Mouse (Mus musculus): ENCODE results near the gene Spata16. TPM values are rescaled to one million over a fixed set of nuclear protein-coding genes. Genes with fewer than 3 reads are reported as not detected.

The Spata16 gene
- polyA plus RNA-seq, 1 experiment from 2014 or later = not detected

DNA sequence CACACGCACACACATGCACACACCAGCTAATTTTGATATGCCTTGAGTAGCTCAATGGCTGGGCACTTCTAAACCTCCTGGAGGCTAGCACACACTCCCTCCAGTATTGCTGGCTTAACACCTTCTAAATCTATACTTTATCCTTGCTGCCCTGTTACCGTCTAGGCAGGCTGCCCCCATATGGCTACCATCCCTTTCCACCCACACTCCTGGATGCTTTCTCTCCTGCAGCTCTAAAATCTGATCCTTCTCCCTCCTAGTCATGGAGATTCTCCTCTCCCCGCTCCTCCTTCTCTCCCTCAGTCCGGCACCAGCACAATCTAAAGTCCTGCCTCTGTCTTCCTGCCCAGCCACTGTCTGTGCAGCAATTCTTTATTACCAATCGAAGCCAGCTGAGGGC, 286.0 kb downstream of the Spata16 start:
- no peaks in the 10 kb centered on the region for H3K4me1 ChIP-seq (replicated peaks; ENCODE audit: control insufficient read depth, insufficient read depth, low read length)
- no peaks in the 10 kb centered on the region for H3K36me3 ChIP-seq (ENCODE audit: control insufficient read depth, insufficient read depth, low read length)
- H3K4me2 ChIP-seq (ENCODE audit: low read depth, low read length, severe bottlenecking) = no peak overlapping the region
- WGBS = 98% methylated on average over 5 of the region's 5 CpGs
- DNase-seq (ENCODE audit: low spot score) (no peak), ATAC-seq (replicated peaks; ENCODE audit: low FRiP score) (no peak)
- no peaks in the 10 kb centered on the region for H3K27me3 ChIP-seq (ENCODE audit: control insufficient read depth, insufficient read depth, low read length)
- no peak overlapping the region for H3K9ac ChIP-seq (ENCODE audit: low read length)
- H3K9me3 ChIP-seq (ENCODE audit: control insufficient read depth, low read length) = no peaks in the 10 kb centered on the region
- no peak overlapping the region for H3K4me3 ChIP-seq (ENCODE audit: low read depth, low read length)
- H3K27ac ChIP-seq (ENCODE audit: low read depth, low read length) = no peak overlapping the region

GRCm38 (mm10) chr3:26924212-26924611, 286.8 kb downstream of the Spata16 start:
- 92% methylated on average over 3 of the region's 3 CpGs for WGBS
- Histone ChIP-seq H3K4me2 (ENCODE audit: low read depth, low read length, severe bottlenecking) (no peak overlapping the region), H3K27me3 (ENCODE audit: control insufficient read depth, insufficient read depth, low read length) (no peaks in the 10 kb centered on the region), H3K9ac (ENCODE audit: low read length) (no peak overlapping the region), H3K36me3 (ENCODE audit: control insufficient read depth, insufficient read depth, low read length) (no peaks in the 10 kb centered on the region), H3K27ac (ENCODE audit: low read depth, low read length) (no peak overlapping the region), H3K4me3 (ENCODE audit: low read depth, low read length) (no peak overlapping the region), H3K9me3 (ENCODE audit: control insufficient read depth, low read length) (no peaks in the 10 kb centered on the region), H3K4me1 (replicated peaks; ENCODE audit: control insufficient read depth, insufficient read depth, low read length) (no peaks in the 10 kb centered on the region)
- DNase-seq (ENCODE audit: low spot score) (no peak), ATAC-seq (replicated peaks; ENCODE audit: low FRiP score) (no peak)

DNA sequence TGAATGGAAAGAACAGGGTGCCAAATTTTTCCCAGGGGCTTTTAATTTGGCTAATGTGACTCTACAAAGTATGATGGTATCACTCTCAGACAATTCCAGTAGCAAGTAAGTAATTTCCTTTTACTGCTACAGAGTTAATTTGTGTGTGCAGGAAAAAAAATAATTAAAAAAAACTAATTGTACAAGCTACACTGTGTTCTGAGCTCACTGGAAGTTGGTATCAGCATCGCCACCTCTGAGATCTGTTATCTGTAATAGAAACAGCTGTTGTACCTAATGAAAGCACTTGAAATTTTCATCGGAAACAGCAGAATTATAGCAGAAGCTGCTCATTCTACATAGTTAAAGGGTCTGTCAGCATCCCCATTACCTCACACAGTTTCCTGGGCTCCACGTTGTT, 295.7 kb downstream of the Spata16 start:
- no peaks in the 10 kb centered on the region for H3K36me3 ChIP-seq (ENCODE audit: control insufficient read depth, insufficient read depth, low read length)
- H3K27me3 ChIP-seq (ENCODE audit: control insufficient read depth, insufficient read depth, low read length) = no peaks in the 10 kb centered on the region
- H3K9me3 ChIP-seq (ENCODE audit: control insufficient read depth, low read length) = no peaks in the 10 kb centered on the region
- no peak overlapping the region for H3K27ac ChIP-seq (ENCODE audit: low read depth, low read length)
- 92% methylated on average over 3 of the region's 3 CpGs for WGBS
- H3K9ac ChIP-seq (ENCODE audit: low read length) = no peak overlapping the region
- ATAC-seq (replicated peaks; ENCODE audit: low FRiP score) = no peak
- no peak overlapping the region for H3K4me3 ChIP-seq (ENCODE audit: low read depth, low read length)
- H3K4me2 ChIP-seq (ENCODE audit: low read depth, low read length, severe bottlenecking) = no peak overlapping the region
- no peak for DNase-seq (ENCODE audit: low spot score)
- H3K4me1 ChIP-seq (replicated peaks; ENCODE audit: control insufficient read depth, insufficient read depth, low read length) = no peaks in the 10 kb centered on the region

GRCm38 (mm10) chr3:26936897-26937590, 299.6 kb downstream of the Spata16 start:
- no peaks in the 10 kb centered on the region for H3K4me1 ChIP-seq (replicated peaks; ENCODE audit: control insufficient read depth, insufficient read depth, low read length)
- no peaks in the 10 kb centered on the region for H3K36me3 ChIP-seq (ENCODE audit: control insufficient read depth, insufficient read depth, low read length)
- ATAC-seq (replicated peaks; ENCODE audit: low FRiP score) = no peak
- 74% methylated on average over 22 of the region's 22 CpGs for WGBS
- H3K9me3 ChIP-seq (ENCODE audit: control insufficient read depth, low read length) = no peaks in the 10 kb centered on the region
- H3K4me3 ChIP-seq (ENCODE audit: low read depth, low read length) = no peak overlapping the region
- H3K4me2 ChIP-seq (ENCODE audit: low read depth, low read length, severe bottlenecking) = no peak overlapping the region
- H3K9ac ChIP-seq (ENCODE audit: low read length) = no peak overlapping the region
- no peak overlapping the region for H3K27ac ChIP-seq (ENCODE audit: low read depth, low read length)
- H3K27me3 ChIP-seq (ENCODE audit: control insufficient read depth, insufficient read depth, low read length) = no peaks in the 10 kb centered on the region
- no peak for DNase-seq (ENCODE audit: low spot score)

DNA sequence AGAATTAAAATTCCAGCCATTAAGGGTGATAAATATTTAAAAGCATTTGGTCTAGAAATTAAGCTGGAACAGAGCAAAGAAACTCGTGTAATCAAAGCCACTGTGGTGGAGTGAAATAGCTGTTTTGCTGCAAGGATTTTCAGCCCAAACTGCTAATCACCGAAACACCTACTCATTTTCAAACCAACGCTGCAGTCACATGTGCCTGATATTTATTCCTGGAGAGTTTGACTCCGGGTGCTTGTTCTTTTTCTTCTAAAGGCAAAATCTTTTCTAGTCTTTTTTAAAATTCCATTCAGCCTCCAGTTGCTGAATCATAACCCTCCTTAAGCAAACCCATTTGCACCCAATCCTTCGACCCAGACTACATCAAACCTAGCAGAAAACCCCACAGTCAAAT, 329.4 kb downstream of the Spata16 start:
- H3K4me2 ChIP-seq (ENCODE audit: low read depth, low read length, severe bottlenecking) = no peak overlapping the region
- H3K4me1 ChIP-seq (replicated peaks; ENCODE audit: control insufficient read depth, insufficient read depth, low read length) = no peaks in the 10 kb centered on the region
- no peak overlapping the region for H3K9ac ChIP-seq (ENCODE audit: low read length)
- no peaks in the 10 kb centered on the region for H3K9me3 ChIP-seq (ENCODE audit: control insufficient read depth, low read length)
- WGBS = 89% methylated on average over 5 of the region's 5 CpGs
- H3K27ac ChIP-seq (ENCODE audit: low read depth, low read length) = no peak overlapping the region
- no peak overlapping the region for H3K4me3 ChIP-seq (ENCODE audit: low read depth, low read length)
- no peak for DNase-seq (ENCODE audit: low spot score)
- H3K27me3 ChIP-seq (ENCODE audit: control insufficient read depth, insufficient read depth, low read length) = no peaks in the 10 kb centered on the region
- ATAC-seq (replicated peaks; ENCODE audit: low FRiP score) = no peak
- H3K36me3 ChIP-seq (ENCODE audit: control insufficient read depth, insufficient read depth, low read length) = no peaks in the 10 kb centered on the region

GRCm38 (mm10) chr3:26968852-26969513, 331.6 kb downstream of the Spata16 start:
- WGBS = 91% methylated on average over 3 of the region's 3 CpGs
- H3K4me3 ChIP-seq (ENCODE audit: low read depth, low read length) = no peak overlapping the region
- no peaks in the 10 kb centered on the region for H3K36me3 ChIP-seq (ENCODE audit: control insufficient read depth, insufficient read depth, low read length)
- H3K9me3 ChIP-seq (ENCODE audit: control insufficient read depth, low read length) = no peaks in the 10 kb centered on the region
- no peak overlapping the region for H3K4me2 ChIP-seq (ENCODE audit: low read depth, low read length, severe bottlenecking)
- no peak overlapping the region for H3K9ac ChIP-seq (ENCODE audit: low read length)
- DNase-seq (ENCODE audit: low spot score) (no peak), ATAC-seq (replicated peaks; ENCODE audit: low FRiP score) (no peak)
- no peak overlapping the region for H3K27ac ChIP-seq (ENCODE audit: low read depth, low read length)
- no peaks in the 10 kb centered on the region for H3K4me1 ChIP-seq (replicated peaks; ENCODE audit: control insufficient read depth, insufficient read depth, low read length)
- H3K27me3 ChIP-seq (ENCODE audit: control insufficient read depth, insufficient read depth, low read length) = no peaks in the 10 kb centered on the region

- 91% methylated on average over 3 of the region's 3 CpGs for WGBS
- H3K4me3 ChIP-seq (ENCODE audit: low read depth, low read length) = no peak overlapping the region
- no peaks in the 10 kb centered on the region for H3K9me3 ChIP-seq (ENCODE audit: control insufficient read depth, low read length)
- H3K27me3 ChIP-seq (ENCODE audit: control insufficient read depth, insufficient read depth, low read length) = no peaks in the 10 kb centered on the region
- ATAC-seq (replicated peaks; ENCODE audit: low FRiP score) (no peak), DNase-seq (ENCODE audit: low spot score) (no peak)
- H3K36me3 ChIP-seq (ENCODE audit: control insufficient read depth, insufficient read depth, low read length) = no peaks in the 10 kb centered on the region
- no peak overlapping the region for H3K27ac ChIP-seq (ENCODE audit: low read depth, low read length)
- H3K4me2 ChIP-seq (ENCODE audit: low read depth, low read length, severe bottlenecking) = no peak overlapping the region
- H3K9ac ChIP-seq (ENCODE audit: low read length) = no peak overlapping the region
- H3K4me1 ChIP-seq (replicated peaks; ENCODE audit: control insufficient read depth, insufficient read depth, low read length) = no peaks in the 10 kb centered on the region
Measured at GRCm38 (mm10) chr3:26970529-26970928, 333.1 kb downstream of the Spata16 start.

DNA sequence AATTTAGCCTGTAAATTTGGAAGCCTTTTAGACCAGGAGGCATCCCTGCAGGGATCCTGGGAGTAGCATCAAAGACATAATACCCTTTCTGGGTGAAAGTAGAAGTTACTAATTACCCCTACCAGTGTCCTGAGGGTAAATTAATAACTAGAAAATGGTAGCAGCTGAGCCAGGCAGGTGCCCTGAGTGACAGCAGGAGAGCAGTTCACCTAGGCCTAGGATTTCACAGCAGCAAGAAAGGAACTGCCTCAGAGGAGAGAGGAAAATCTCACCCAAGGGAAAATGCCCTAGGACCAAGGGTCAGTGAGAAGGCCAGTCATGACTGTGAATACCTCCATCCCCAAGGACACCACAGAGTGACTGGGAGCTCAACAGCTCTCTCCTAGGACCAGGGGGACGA, 333.9 kb downstream of the Spata16 start:
- Histone ChIP-seq H3K4me3 (ENCODE audit: low read depth, low read length) (no peak overlapping the region), H3K9ac (ENCODE audit: low read length) (no peak overlapping the region), H3K36me3 (ENCODE audit: control insufficient read depth, insufficient read depth, low read length) (no peaks in the 10 kb centered on the region), H3K27ac (ENCODE audit: low read depth, low read length) (no peak overlapping the region), H3K27me3 (ENCODE audit: control insufficient read depth, insufficient read depth, low read length) (no peaks in the 10 kb centered on the region), H3K9me3 (ENCODE audit: control insufficient read depth, low read length) (no peaks in the 10 kb centered on the region), H3K4me1 (replicated peaks; ENCODE audit: control insufficient read depth, insufficient read depth, low read length) (no peaks in the 10 kb centered on the region), H3K4me2 (ENCODE audit: low read depth, low read length, severe bottlenecking) (no peak overlapping the region)
- 54% methylated on average over 1 of the region's 1 CpGs for WGBS
- DNase-seq (ENCODE audit: low spot score) (no peak), ATAC-seq (replicated peaks; ENCODE audit: low FRiP score) (no peak)

GRCm38 (mm10) chr3:26972105-26972504, 334.7 kb downstream of the Spata16 start:
- no peak overlapping the region for H3K4me3 ChIP-seq (ENCODE audit: low read depth, low read length)
- DNase-seq (ENCODE audit: low spot score) = no peak
- WGBS = 37% methylated on average over 1 of the region's 1 CpGs
- no peak overlapping the region for H3K4me2 ChIP-seq (ENCODE audit: low read depth, low read length, severe bottlenecking)
- no peaks in the 10 kb centered on the region for H3K27me3 ChIP-seq (ENCODE audit: control insufficient read depth, insufficient read depth, low read length)
- H3K27ac ChIP-seq (ENCODE audit: low read depth, low read length) = no peak overlapping the region
- ATAC-seq (replicated peaks; ENCODE audit: low FRiP score) = no peak
- H3K9me3 ChIP-seq (ENCODE audit: control insufficient read depth, low read length) = no peaks in the 10 kb centered on the region
- H3K4me1 ChIP-seq (replicated peaks; ENCODE audit: control insufficient read depth, insufficient read depth, low read length) = no peaks in the 10 kb centered on the region
- H3K36me3 ChIP-seq (ENCODE audit: control insufficient read depth, insufficient read depth, low read length) = no peaks in the 10 kb centered on the region
- no peak overlapping the region for H3K9ac ChIP-seq (ENCODE audit: low read length)
